Mouse (Mus musculus): ENCODE data around the gene Tmem108. TPM values are rescaled to one million over a fixed set of nuclear protein-coding genes. Genes with fewer than 3 reads are reported as not detected.

The Tmem108 gene
- polyA plus RNA-seq, 1 experiment = 0.01 TPM

- no peak for TF ChIP-seq CEBPB (IDR thresholded peaks at IDR 0.05; ENCODE audit: low read depth)
- no peak for TF ChIP-seq MAX (IDR thresholded peaks at IDR 0.05)
- no peaks in the 10 kb centered on the region for H3K79me3 ChIP-seq (ENCODE audit: low read depth)
- no peaks in the 10 kb centered on the region for H3K79me2 ChIP-seq (ENCODE audit: control insufficient read depth, insufficient read depth)
- H3K27me3 ChIP-seq (ENCODE audit: control insufficient read depth, insufficient read depth, insufficient read length) = no peaks in the 10 kb centered on the region
- H3K36me3 ChIP-seq (ENCODE audit: control insufficient read depth, insufficient read depth) = no peaks in the 10 kb centered on the region
- H3ac ChIP-seq (ENCODE audit: control insufficient read depth, insufficient read length, low read depth) = no peak overlapping the region
- no peak overlapping the region for H3K4me3 ChIP-seq (ENCODE audit: insufficient read depth, poor library complexity, severe bottlenecking)
These were observed 166.3 kb downstream of the Tmem108 start for GRCm38 (mm10) chr9:103595190-103595837.

GRCm38 (mm10) chr9:103594423-103595189 is 167.0 kb downstream of the Tmem108 start:
- no peak for TF ChIP-seq MAX (IDR thresholded peaks at IDR 0.05)
- no peak for TF ChIP-seq FOSL1 (IDR thresholded peaks at IDR 0.05; ENCODE audit: insufficient read depth, low read length, poor library complexity, severe bottlenecking)
- no peak for TF ChIP-seq CEBPB (IDR thresholded peaks at IDR 0.05; ENCODE audit: low read depth)
- no peak for TF ChIP-seq USF1 (IDR thresholded peaks at IDR 0.05; ENCODE audit: low read depth)
- TF ChIP-seq MYOD1 (IDR thresholded peaks at IDR 0.05; ENCODE audit: control insufficient read depth, insufficient read length, low read depth) = no peak
- TF ChIP-seq MYOG (IDR thresholded peaks at IDR 0.05; ENCODE audit: control insufficient read depth, extremely low read depth, insufficient read length) = no peak
- TF ChIP-seq CTCF (IDR thresholded peaks at IDR 0.05; ENCODE audit: control insufficient read depth, insufficient read depth, insufficient read length) = no peak
- Histone ChIP-seq H3ac (ENCODE audit: control insufficient read depth, insufficient read length, low read depth) (no peak overlapping the region), H3K79me2 (ENCODE audit: control insufficient read depth, insufficient read depth) (no peaks in the 10 kb centered on the region), H3K4me3 (ENCODE audit: insufficient read depth, poor library complexity, severe bottlenecking) (no peak overlapping the region), H3K27me3 (ENCODE audit: control insufficient read depth, insufficient read depth, insufficient read length) (no peaks in the 10 kb centered on the region), H3K36me3 (ENCODE audit: control insufficient read depth, insufficient read depth) (no peaks in the 10 kb centered on the region), H3K79me3 (ENCODE audit: low read depth) (no peaks in the 10 kb centered on the region)

GRCm38 (mm10) chr9:103593079-103593478 is 168.6 kb downstream of the Tmem108 start:
- no peaks in the 10 kb centered on the region for H3K79me3 ChIP-seq (ENCODE audit: low read depth)
- H3K27me3 ChIP-seq (ENCODE audit: control insufficient read depth, insufficient read depth, insufficient read length) = peaks cover under 1% of the 10 kb centered on the region
- TF ChIP-seq USF1 (IDR thresholded peaks at IDR 0.05; ENCODE audit: low read depth) (no peak), FOSL1 (IDR thresholded peaks at IDR 0.05; ENCODE audit: insufficient read depth, low read length, poor library complexity, severe bottlenecking) (no peak), MYOG (IDR thresholded peaks at IDR 0.05; ENCODE audit: control insufficient read depth, extremely low read depth, insufficient read length) (no peak), CTCF (IDR thresholded peaks at IDR 0.05; ENCODE audit: control insufficient read depth, insufficient read depth, insufficient read length) (no peak), MYOD1 (IDR thresholded peaks at IDR 0.05; ENCODE audit: control insufficient read depth, insufficient read length, low read depth) (no peak), MAX (IDR thresholded peaks at IDR 0.05) (no peak), CEBPB (IDR thresholded peaks at IDR 0.05; ENCODE audit: low read depth) (no peak)
- no peak overlapping the region for H3K4me3 ChIP-seq (ENCODE audit: insufficient read depth, poor library complexity, severe bottlenecking)
- H3K79me2 ChIP-seq (ENCODE audit: control insufficient read depth, insufficient read depth) = no peaks in the 10 kb centered on the region
- no peak overlapping the region for H3ac ChIP-seq (ENCODE audit: control insufficient read depth, insufficient read length, low read depth)
- no peaks in the 10 kb centered on the region for H3K36me3 ChIP-seq (ENCODE audit: control insufficient read depth, insufficient read depth)

- peaks cover 5% of the 10 kb centered on the region for H3K27me3 ChIP-seq (ENCODE audit: control insufficient read depth, insufficient read depth, insufficient read length)
- H3K79me2 ChIP-seq (ENCODE audit: control insufficient read depth, insufficient read depth) = no peaks in the 10 kb centered on the region
- no peaks in the 10 kb centered on the region for H3K79me3 ChIP-seq (ENCODE audit: low read depth)
- H3K4me3 ChIP-seq (ENCODE audit: insufficient read depth, poor library complexity, severe bottlenecking) = no peak overlapping the region
- no peaks in the 10 kb centered on the region for H3K36me3 ChIP-seq (ENCODE audit: control insufficient read depth, insufficient read depth)
- no peak overlapping the region for H3ac ChIP-seq (ENCODE audit: control insufficient read depth, insufficient read length, low read depth)
- no peak for TF ChIP-seq CTCF (IDR thresholded peaks at IDR 0.05; ENCODE audit: control insufficient read depth, insufficient read depth, insufficient read length)
- no peak for TF ChIP-seq MAX (IDR thresholded peaks at IDR 0.05)
- no peak for TF ChIP-seq MYOD1 (IDR thresholded peaks at IDR 0.05; ENCODE audit: control insufficient read depth, insufficient read length, low read depth)
- TF ChIP-seq MYOG (IDR thresholded peaks at IDR 0.05; ENCODE audit: control insufficient read depth, extremely low read depth, insufficient read length) = no peak
- no peak for TF ChIP-seq FOSL1 (IDR thresholded peaks at IDR 0.05; ENCODE audit: insufficient read depth, low read length, poor library complexity, severe bottlenecking)
- TF ChIP-seq CEBPB (IDR thresholded peaks at IDR 0.05; ENCODE audit: low read depth) = no peak
- TF ChIP-seq USF1 (IDR thresholded peaks at IDR 0.05; ENCODE audit: low read depth) = no peak
These were observed 169.7 kb downstream of the Tmem108 start for GRCm38 (mm10) chr9:103591962-103592361.

GRCm38 (mm10) chr9:103590801-103591200 is 170.8 kb downstream of the Tmem108 start:
- Histone ChIP-seq H3ac (ENCODE audit: control insufficient read depth, insufficient read length, low read depth) (no peak overlapping the region), H3K4me3 (ENCODE audit: insufficient read depth, poor library complexity, severe bottlenecking) (no peak overlapping the region), H3K27me3 (ENCODE audit: control insufficient read depth, insufficient read depth, insufficient read length) (peaks cover 5% of the 10 kb centered on the region), H3K79me3 (ENCODE audit: low read depth) (no peaks in the 10 kb centered on the region), H3K36me3 (ENCODE audit: control insufficient read depth, insufficient read depth) (no peaks in the 10 kb centered on the region), H3K79me2 (ENCODE audit: control insufficient read depth, insufficient read depth) (no peaks in the 10 kb centered on the region)
- TF ChIP-seq MYOD1 (IDR thresholded peaks at IDR 0.05; ENCODE audit: control insufficient read depth, insufficient read length, low read depth) = no peak
- no peak for TF ChIP-seq MAX (IDR thresholded peaks at IDR 0.05)
- no peak for TF ChIP-seq USF1 (IDR thresholded peaks at IDR 0.05; ENCODE audit: low read depth)
- no peak for TF ChIP-seq CEBPB (IDR thresholded peaks at IDR 0.05; ENCODE audit: low read depth)
- no peak for TF ChIP-seq FOSL1 (IDR thresholded peaks at IDR 0.05; ENCODE audit: insufficient read depth, low read length, poor library complexity, severe bottlenecking)
- no peak for TF ChIP-seq CTCF (IDR thresholded peaks at IDR 0.05; ENCODE audit: control insufficient read depth, insufficient read depth, insufficient read length)
- no peak for TF ChIP-seq MYOG (IDR thresholded peaks at IDR 0.05; ENCODE audit: control insufficient read depth, extremely low read depth, insufficient read length)

Data from C2C12 (cell line).